Mouse (Mus musculus) embryonic facial prominence, embryonic 13.5 days (tissue): ENCODE measurements at regions not wholly inside any gene's neighbourhood (a gene's known extent, or its start where the extent isn't known, plus 50 kb on each side); places are given as distances from the start of the nearest gene placed in this dataset. TPM values are rescaled to one million over a fixed set of nuclear protein-coding genes. Genes with fewer than 3 reads are reported as not detected.

Source experiments
- ATAC-seq: fragments of 200-750 bp; cut with Nextera tagmentation; 2 replicates; pipeline ENCODE4 v1.8.0; 2017; ENCODE audit warnings: low read depth; ENCODE audit not compliant: insufficient number of reproducible peaks, insufficient read depth, low FRiP score, low TSS enrichment
- H3K27ac ChIP-seq: fragments of 300-500 bp; sonication (generic); 2 replicates; pipeline ENCODE4 v1.5.1; 2015; ENCODE audit warnings: moderate library complexity, mild to moderate bottlenecking, inconsistent platforms
- H3K27me3 ChIP-seq: fragments of 300-500 bp; sonication (generic); 2 replicates; pipeline ENCODE4 v1.6.1; 2015; ENCODE audit warnings: mild to moderate bottlenecking, inconsistent platforms
- H3K36me3 ChIP-seq: fragments of 300-500 bp; sonication (generic); 2 replicates; pipeline ENCODE4 v1.6.1; 2015; ENCODE audit warnings: mild to moderate bottlenecking, inconsistent platforms
- H3K4me1 ChIP-seq: fragments of 300-500 bp; sonication (generic); 2 replicates; pipeline ENCODE4 v1.6.1; 2015; ENCODE audit warnings: inconsistent platforms
- H3K4me2 ChIP-seq: fragments of 300-500 bp; sonication (generic); 2 replicates; pipeline ENCODE4 v1.6.1; 2015; ENCODE audit warnings: moderate library complexity, mild to moderate bottlenecking, inconsistent platforms
- H3K4me3 ChIP-seq: fragments of 300-500 bp; sonication (generic); 2 replicates; pipeline ENCODE4 v1.5.1; 2015; ENCODE audit warnings: mild to moderate bottlenecking, inconsistent platforms
- H3K9ac ChIP-seq: fragments of 300-500 bp; sonication (generic); 2 replicates; pipeline ENCODE4 v1.6.1; 2015; ENCODE audit warnings: mild to moderate bottlenecking, inconsistent platforms
- H3K9me3 ChIP-seq: fragments of 300-500 bp; sonication (generic); 2 replicates; pipeline ENCODE4 v1.6.1; 2016; ENCODE audit warnings: inconsistent platforms
- WGBS: fragments of 180-500 bp; shearing (Covaris S2); methylation state at CpG from one replicate; pipeline ENCODE4 v1.1.7; 2015; ENCODE audit warnings: mixed read lengths; 5-methylcytosine and 5-hydroxymethylcytosine counted together
- microRNA-seq: library from miRNA; unstranded; fragments of <30 nt; microRNA quantifications from one replicate; pipeline ENCODE4, GENCODE M21; 2016

DNA sequence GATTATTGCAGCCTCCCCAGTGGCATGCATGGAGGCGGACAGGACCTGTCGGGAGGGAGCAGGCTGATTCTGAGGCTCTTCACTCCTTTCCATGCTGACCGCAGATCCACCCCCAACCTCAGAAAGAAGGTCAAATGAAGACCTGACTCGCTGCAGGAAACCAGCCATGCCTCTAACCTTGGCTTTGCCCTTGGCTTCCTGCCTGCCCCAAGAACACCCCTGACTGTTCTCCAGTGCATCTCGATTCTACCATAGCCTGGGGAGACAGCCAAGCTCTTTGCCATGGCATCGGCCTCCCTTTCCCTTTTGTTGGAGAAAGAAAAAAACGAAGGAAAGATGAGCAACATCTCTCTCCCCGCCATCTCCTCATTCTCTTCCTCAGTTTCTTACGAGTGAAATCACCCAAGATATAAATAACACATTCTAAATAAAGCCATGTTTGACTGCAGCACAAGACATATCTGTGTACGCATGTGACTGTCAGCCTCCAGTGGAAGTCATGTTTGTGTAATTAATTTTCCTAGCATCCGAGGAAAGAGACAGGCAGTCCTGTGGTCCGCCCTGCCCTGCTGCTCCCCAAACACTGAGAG is 102.4 kb upstream of the Sdk1 start:
- Histone ChIP-seq H3K27me3 (no peaks in the 10 kb centered on the region), H3K27ac (no peak overlapping the region), H3K36me3 (no peaks in the 10 kb centered on the region), H3K9me3 (no peaks in the 10 kb centered on the region), H3K4me2 (peak overlapping the region; percentile 51), H3K9ac (no peak overlapping the region), H3K4me3 (0 out of 2 replicates have a peak overlapping the region, but pooled peaks have one; percentile 12), H3K4me1 (peaks cover 27% of the 10 kb centered on the region)
- ATAC-seq = no peak
- WGBS = 32% methylated on average over 12 of the region's 12 CpGs

GRCm38 (mm10) chr5:141139361-141139912 is 101.9 kb upstream of the Sdk1 start:
- Histone ChIP-seq H3K27ac (no peak overlapping the region), H3K36me3 (no peaks in the 10 kb centered on the region), H3K4me1 (peaks cover 27% of the 10 kb centered on the region), H3K4me3 (0 out of 2 replicates have a peak overlapping the region, but pooled peaks have one; percentile 12), H3K27me3 (no peaks in the 10 kb centered on the region), H3K9ac (no peak overlapping the region), H3K9me3 (no peaks in the 10 kb centered on the region), H3K4me2 (peak overlapping the region; percentile 51)
- no peak for ATAC-seq
- WGBS = 14% methylated on average over 14 of the region's 14 CpGs

DNA sequence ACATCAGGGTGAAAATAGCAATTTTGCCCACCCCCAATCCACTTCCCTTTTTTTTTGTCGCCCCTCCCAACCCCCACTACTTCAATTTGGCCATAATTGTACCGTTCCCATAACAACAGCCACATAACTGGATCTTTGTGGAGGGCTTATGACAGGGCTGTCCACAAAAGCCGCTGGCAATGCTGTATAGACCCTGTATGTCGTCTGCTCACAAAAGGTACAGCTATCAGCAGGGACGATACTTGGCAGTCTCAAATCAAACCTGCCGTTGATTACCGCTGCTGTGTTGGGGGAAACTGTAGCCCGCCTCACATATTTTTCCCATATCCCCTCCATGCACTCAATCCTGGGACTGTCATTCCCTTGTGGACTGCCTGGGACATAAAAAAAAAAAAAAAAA is 80.9 kb upstream of the Sdk1 start:
- WGBS = 63% methylated on average over 8 of the region's 8 CpGs
- Histone ChIP-seq H3K4me1 (peaks cover 8% of the 10 kb centered on the region), H3K4me2 (no peak overlapping the region), H3K36me3 (no peaks in the 10 kb centered on the region), H3K9ac (no peak overlapping the region), H3K27ac (no peak overlapping the region), H3K9me3 (no peaks in the 10 kb centered on the region), H3K27me3 (no peaks in the 10 kb centered on the region), H3K4me3 (no peak overlapping the region)
- no peak for ATAC-seq

DNA sequence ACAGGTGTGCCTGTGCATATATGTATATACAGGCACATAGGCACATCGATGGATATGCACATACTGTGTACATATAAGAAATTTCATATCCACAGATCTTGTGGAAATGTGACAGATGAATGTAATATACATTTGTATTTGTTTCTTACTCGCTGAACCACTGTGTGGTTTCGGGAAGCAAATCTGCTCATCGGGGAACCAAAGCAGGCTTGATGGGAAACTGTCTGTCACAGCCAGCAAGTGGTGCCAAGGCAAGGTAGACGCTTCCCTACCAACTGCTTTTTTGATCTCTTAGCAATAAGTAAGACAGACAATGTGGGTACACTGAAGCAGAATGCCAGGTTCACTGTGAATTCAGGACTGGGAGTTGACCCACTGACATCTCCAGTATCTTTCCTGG is 80.3 kb upstream of the Sdk1 start:
- H3K4me1 ChIP-seq = peaks cover 8% of the 10 kb centered on the region
- H3K9me3 ChIP-seq = no peaks in the 10 kb centered on the region
- no peak overlapping the region for H3K27ac ChIP-seq
- 82% methylated on average over 5 of the region's 5 CpGs for WGBS
- H3K9ac ChIP-seq = no peak overlapping the region
- H3K27me3 ChIP-seq = no peaks in the 10 kb centered on the region
- no peaks in the 10 kb centered on the region for H3K36me3 ChIP-seq
- no peak for ATAC-seq
- no peak overlapping the region for H3K4me3 ChIP-seq
- H3K4me2 ChIP-seq = no peak overlapping the region

DNA sequence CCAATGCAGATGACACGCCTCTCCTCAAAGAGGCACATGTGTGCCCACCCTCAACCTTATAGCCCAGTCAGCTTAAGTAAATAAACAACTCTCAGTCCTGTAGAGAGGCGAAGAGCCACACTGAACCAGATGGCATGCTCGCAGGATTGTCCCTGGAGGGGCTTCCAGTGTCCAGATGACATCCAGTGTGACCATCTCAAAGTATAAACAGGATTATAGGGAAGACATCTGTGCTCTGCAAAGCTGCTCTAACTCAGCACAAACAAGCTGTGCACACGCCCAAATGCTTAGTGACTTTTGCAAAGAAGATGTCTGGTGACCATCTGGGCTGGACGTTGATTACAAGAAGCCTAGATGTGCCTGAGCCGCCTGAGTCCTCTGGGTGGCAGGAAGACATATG is 58.8 kb upstream of the Sdk1 start:
- H3K27ac ChIP-seq = no peak overlapping the region
- H3K4me2 ChIP-seq = no peak overlapping the region
- H3K4me1 ChIP-seq = peaks cover 11% of the 10 kb centered on the region; the same call in 1 of the 2 replicates
- no peak overlapping the region for H3K9ac ChIP-seq
- H3K4me3 ChIP-seq = no peak overlapping the region
- no peaks in the 10 kb centered on the region for H3K27me3 ChIP-seq
- ATAC-seq = 0 out of 2 replicates have a peak, but pooled peaks have one; percentile 48
- no peaks in the 10 kb centered on the region for H3K36me3 ChIP-seq
- no peaks in the 10 kb centered on the region for H3K9me3 ChIP-seq
- WGBS = 46% methylated on average over 6 of the region's 6 CpGs

- 83% methylated on average over 2 of the region's 2 CpGs for WGBS
- ATAC-seq = no peak
- no peaks in the 10 kb centered on the region for H3K27me3 ChIP-seq
- H3K27ac ChIP-seq = no peak overlapping the region
- H3K9ac ChIP-seq = no peak overlapping the region
- no peaks in the 10 kb centered on the region for H3K36me3 ChIP-seq
- H3K9me3 ChIP-seq = no peaks in the 10 kb centered on the region
- peaks cover 9% of the 10 kb centered on the region; the same call in 1 of the 2 replicates for H3K4me1 ChIP-seq
- no peak overlapping the region for H3K4me2 ChIP-seq
- H3K4me3 ChIP-seq = no peak overlapping the region
Measured at GRCm38 (mm10) chr5:141189033-141189432, 52.3 kb upstream of the Sdk1 start.

Small RNA genes in the stretch of these regions (microRNA-seq; reads per million reads assigned to microRNA genes)
- gene Gm26113 = not detected
